Mouse (Mus musculus): ENCODE measurements around the gene Ccdc149. TPM values are rescaled to one million over a fixed set of nuclear protein-coding genes. Genes with fewer than 3 reads are reported as not detected.

The Ccdc149 gene
- total RNA-seq, 2 experiments from 2014 or later, result not detected

GRCm38 (mm10) chr5:52383748-52384147 is 87.6 kb downstream of the Ccdc149 start:
- peak; percentile 72 for ATAC-seq (ENCODE audit: poor library complexity, severe bottlenecking)

GRCm38 (mm10) chr5:52382837-52383236 is 88.5 kb downstream of the Ccdc149 start:
- ATAC-seq (ENCODE audit: poor library complexity, severe bottlenecking), result no peak

- ATAC-seq (ENCODE audit: poor library complexity, severe bottlenecking), result no peak
Measured at GRCm38 (mm10) chr5:52375847-52376246, 95.5 kb downstream of the Ccdc149 start.

- ATAC-seq (ENCODE audit: poor library complexity, severe bottlenecking), result no peak
Measured at GRCm38 (mm10) chr5:52370901-52371300, 100.4 kb downstream of the Ccdc149 start.

- ATAC-seq (ENCODE audit: poor library complexity, severe bottlenecking), result no peak
Measured at GRCm38 (mm10) chr5:52367866-52368840, 103.2 kb downstream of the Ccdc149 start.

- peak; percentile 52 for ATAC-seq (ENCODE audit: poor library complexity, severe bottlenecking)
Measured at GRCm38 (mm10) chr5:52366661-52367060, 104.7 kb downstream of the Ccdc149 start.

GRCm38 (mm10) chr5:52365930-52366329 is 105.4 kb downstream of the Ccdc149 start:
- ATAC-seq (ENCODE audit: poor library complexity, severe bottlenecking), result no peak

GRCm38 (mm10) chr5:52364521-52364920 is 106.8 kb downstream of the Ccdc149 start:
- no peak for ATAC-seq (ENCODE audit: poor library complexity, severe bottlenecking)

GRCm38 (mm10) chr5:52363468-52364150 is 107.7 kb downstream of the Ccdc149 start, which contains the start of gene Sod3:
Gene Sod3 (plus strand): TSS chr5:52363791.
- no peak for ATAC-seq (ENCODE audit: poor library complexity, severe bottlenecking)

GRCm38 (mm10) chr5:52362776-52363467 is 108.4 kb downstream of the Ccdc149 start:
- ATAC-seq (ENCODE audit: poor library complexity, severe bottlenecking), result no peak

GRCm38 (mm10) chr5:52360286-52361049 is 110.9 kb downstream of the Ccdc149 start:
- no peak for ATAC-seq (ENCODE audit: poor library complexity, severe bottlenecking)

GRCm38 (mm10) chr5:52358120-52358519 is 113.2 kb downstream of the Ccdc149 start:
- no peak for ATAC-seq (ENCODE audit: poor library complexity, severe bottlenecking)

GRCm38 (mm10) chr5:52357175-52357754 is 114.1 kb downstream of the Ccdc149 start:
- ATAC-seq (ENCODE audit: poor library complexity, severe bottlenecking), result no peak

- peak; percentile 84 for ATAC-seq (ENCODE audit: poor library complexity, severe bottlenecking)
Measured at GRCm38 (mm10) chr5:52355612-52356011, 115.7 kb downstream of the Ccdc149 start.

GRCm38 (mm10) chr5:52354441-52354840 is 116.9 kb downstream of the Ccdc149 start:
- ATAC-seq (ENCODE audit: poor library complexity, severe bottlenecking), result no peak

GRCm38 (mm10) chr5:52352730-52353129 is 118.6 kb downstream of the Ccdc149 start:
- peak; percentile 53 for ATAC-seq (ENCODE audit: poor library complexity, severe bottlenecking)

- no peak for ATAC-seq (ENCODE audit: poor library complexity, severe bottlenecking)
Measured at GRCm38 (mm10) chr5:52351561-52351960, 119.8 kb downstream of the Ccdc149 start.

GRCm38 (mm10) chr5:52350451-52350850 is 120.9 kb downstream of the Ccdc149 start:
- no peak for ATAC-seq (ENCODE audit: poor library complexity, severe bottlenecking)

GRCm38 (mm10) chr5:52346890-52347289 is 124.4 kb downstream of the Ccdc149 start:
- no peak for ATAC-seq (ENCODE audit: poor library complexity, severe bottlenecking)

GRCm38 (mm10) chr5:52339134-52339533 is 132.2 kb downstream of the Ccdc149 start:
- no peak for ATAC-seq (ENCODE audit: poor library complexity, severe bottlenecking)

All from megakaryocyte, adult 5-6 weeks (primary cell).